Mouse (Mus musculus): ENCODE data around the gene Dpp4. TPM values are rescaled to one million over a fixed set of nuclear protein-coding genes. Genes with fewer than 3 reads are reported as not detected.

Gene Dpp4
- polyA plus RNA-seq, 1 experiment from 2014 or later = 41.8 TPM

DNA sequence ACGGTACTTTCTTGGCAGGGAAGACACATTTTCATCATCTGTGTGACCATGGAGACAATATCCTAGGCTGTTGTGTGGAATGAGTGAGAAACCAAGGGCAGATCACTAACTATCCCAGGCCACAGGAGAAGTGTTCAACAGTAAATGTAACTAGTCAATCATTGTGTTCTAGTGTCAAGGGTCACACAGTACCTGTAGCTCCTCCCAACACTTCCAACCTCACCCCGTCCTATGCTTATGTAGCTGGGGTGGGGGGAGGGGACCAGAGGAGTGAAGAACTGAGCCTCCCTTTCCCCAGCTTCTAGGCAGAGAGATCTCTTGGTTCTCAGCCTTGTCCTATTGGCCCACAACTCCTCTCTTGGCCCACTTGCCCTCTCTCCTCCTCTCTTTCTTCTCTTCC lies 42.0 kb downstream of the Dpp4 start:
- TF ChIP-seq CTCF (IDR thresholded peaks at IDR 0.05) = no peak
- TF ChIP-seq EP300 (IDR thresholded peaks at IDR 0.05) = no peak
- H3K4me3 ChIP-seq (ENCODE audit: low read depth, low read length) = no peak overlapping the region
- ATAC-seq (no peak), DNase-seq (ENCODE audit: low spot score) (no peak)
- no peak overlapping the region for H3K9ac ChIP-seq (replicated peaks; ENCODE audit: low read depth)
- no peaks in the 10 kb centered on the region for H3K27me3 ChIP-seq (replicated peaks; ENCODE audit: insufficient read depth, low read length)
- WGBS = 39% methylated on average over 2 of the region's 2 CpGs
- no peak overlapping the region for H3K4me2 ChIP-seq (replicated peaks; ENCODE audit: low read depth, low read length)
- H3K36me3 ChIP-seq (ENCODE audit: insufficient read depth, low read length) = no peaks in the 10 kb centered on the region
- H3K4me1 ChIP-seq (ENCODE audit: insufficient read depth, low read depth, low read length) = no peaks in the 10 kb centered on the region
- H3K9me3 ChIP-seq (ENCODE audit: low read length) = no peaks in the 10 kb centered on the region
- H3K27ac ChIP-seq (ENCODE audit: low read length) = no peak overlapping the region

DNA sequence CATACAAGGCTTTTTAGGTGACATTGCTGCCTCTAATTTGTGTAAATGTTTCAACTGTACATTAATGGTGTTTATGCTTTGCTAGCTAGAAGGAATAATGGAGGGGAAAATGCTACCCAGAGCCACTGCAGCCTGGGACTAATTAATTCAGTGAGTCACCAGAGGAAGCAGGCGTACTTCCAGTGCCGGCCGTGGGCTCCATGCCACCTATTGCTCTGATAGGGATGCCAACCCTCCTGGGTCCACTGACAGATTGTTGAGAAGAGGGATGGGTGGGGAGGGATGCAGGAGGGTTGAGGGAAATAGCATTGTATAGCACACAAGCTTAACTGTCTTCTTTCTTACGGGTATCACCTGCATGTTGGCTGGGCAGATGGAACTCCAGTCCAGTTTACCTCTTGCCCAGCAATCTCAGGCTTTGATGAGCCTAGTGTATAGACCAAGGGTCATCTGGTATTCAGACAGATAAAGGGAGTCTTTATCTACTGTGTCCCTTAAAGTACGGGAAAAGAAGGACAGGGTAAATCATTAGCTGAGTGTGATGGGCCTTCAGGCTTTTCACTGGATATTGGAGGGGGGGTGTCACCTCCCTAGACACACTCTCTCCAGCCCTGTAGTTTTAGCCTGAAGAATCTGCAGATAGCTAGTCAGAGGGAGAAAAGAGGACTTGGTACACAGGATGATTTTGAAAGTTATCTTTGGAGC lies 43.5 kb downstream of the Dpp4 start:
- no peak overlapping the region for H3K9ac ChIP-seq (replicated peaks; ENCODE audit: low read depth)
- no peaks in the 10 kb centered on the region for H3K4me1 ChIP-seq (ENCODE audit: insufficient read depth, low read depth, low read length)
- no peak for TF ChIP-seq EP300 (IDR thresholded peaks at IDR 0.05)
- no peak for TF ChIP-seq CTCF (IDR thresholded peaks at IDR 0.05)
- no peaks in the 10 kb centered on the region for H3K36me3 ChIP-seq (ENCODE audit: insufficient read depth, low read length)
- no peaks in the 10 kb centered on the region for H3K9me3 ChIP-seq (ENCODE audit: low read length)
- H3K27me3 ChIP-seq (replicated peaks; ENCODE audit: insufficient read depth, low read length) = no peaks in the 10 kb centered on the region
- no peak overlapping the region for H3K27ac ChIP-seq (ENCODE audit: low read length)
- H3K4me3 ChIP-seq (ENCODE audit: low read depth, low read length) = no peak overlapping the region
- ATAC-seq = no peak
- DNase-seq (ENCODE audit: low spot score) = no peak
- H3K4me2 ChIP-seq (replicated peaks; ENCODE audit: low read depth, low read length) = no peak overlapping the region
- 56% methylated on average over 5 of the region's 5 CpGs for WGBS

DNA sequence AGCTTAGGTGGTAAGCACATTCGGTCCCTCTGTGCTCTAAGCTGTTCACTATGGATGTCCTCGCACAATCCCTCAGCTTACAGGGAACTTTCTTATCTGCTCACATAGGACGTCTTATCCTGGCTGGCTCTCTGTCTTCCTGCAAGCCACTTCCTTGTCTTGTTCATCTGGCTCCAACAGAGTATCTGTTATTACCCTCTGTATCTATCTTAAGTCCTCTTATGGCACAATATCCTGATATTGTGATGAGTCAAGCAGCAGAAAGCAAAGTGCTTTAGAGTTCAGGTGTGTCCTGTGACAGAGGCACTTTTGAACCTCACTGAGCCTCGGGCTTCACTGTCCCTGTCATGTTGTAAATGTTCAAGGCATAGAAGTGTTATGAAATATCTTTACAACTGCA lies 48.4 kb downstream of the Dpp4 start:
- no peaks in the 10 kb centered on the region for H3K9me3 ChIP-seq (ENCODE audit: low read length)
- WGBS = 81% methylated on average over 4 of the region's 4 CpGs

DNA sequence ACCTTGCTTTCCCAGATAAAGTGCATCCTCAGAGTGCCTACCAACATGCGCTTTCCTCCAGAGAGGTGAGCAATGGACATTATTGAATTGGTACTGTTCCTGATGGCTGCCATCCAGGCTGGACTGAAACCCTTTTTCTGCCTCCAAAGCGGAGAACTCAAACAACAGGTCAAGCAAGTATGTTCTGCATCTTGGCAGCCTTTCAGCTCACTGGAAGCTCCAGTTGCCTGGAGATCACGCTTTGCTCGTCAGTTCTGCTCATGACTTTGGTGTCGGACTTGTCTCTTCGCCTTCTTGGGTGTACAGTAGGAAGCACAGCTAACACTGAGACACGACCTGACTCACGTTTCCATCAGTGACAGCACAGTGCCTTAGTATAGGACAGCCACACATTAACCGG lies 49.8 kb downstream of the Dpp4 start:
- ATAC-seq (no peak), DNase-seq (ENCODE audit: low spot score) (no peak)
- 71% methylated on average over 9 of the region's 9 CpGs for WGBS
- TF ChIP-seq CTCF (IDR thresholded peaks at IDR 0.05) (no peak), EP300 (IDR thresholded peaks at IDR 0.05) (no peak)
- Histone ChIP-seq H3K27me3 (replicated peaks; ENCODE audit: insufficient read depth, low read length) (no peaks in the 10 kb centered on the region), H3K9ac (replicated peaks; ENCODE audit: low read depth) (no peak overlapping the region), H3K36me3 (ENCODE audit: insufficient read depth, low read length) (no peaks in the 10 kb centered on the region), H3K27ac (ENCODE audit: low read length) (no peak overlapping the region), H3K4me1 (ENCODE audit: insufficient read depth, low read depth, low read length) (no peaks in the 10 kb centered on the region), H3K4me2 (replicated peaks; ENCODE audit: low read depth, low read length) (no peak overlapping the region), H3K9me3 (ENCODE audit: low read length) (no peaks in the 10 kb centered on the region), H3K4me3 (ENCODE audit: low read depth, low read length) (no peak overlapping the region)

More for the DNA sequence above, 48.4 kb downstream of the Dpp4 start:
- H3K4me2 ChIP-seq (replicated peaks; ENCODE audit: low read depth, low read length) = no peak overlapping the region
- no peaks in the 10 kb centered on the region for H3K4me1 ChIP-seq (ENCODE audit: insufficient read depth, low read depth, low read length)
- no peaks in the 10 kb centered on the region for H3K27me3 ChIP-seq (replicated peaks; ENCODE audit: insufficient read depth, low read length)
- no peak for ATAC-seq
- no peak overlapping the region for H3K4me3 ChIP-seq (ENCODE audit: low read depth, low read length)
- no peak for TF ChIP-seq CTCF (IDR thresholded peaks at IDR 0.05)
- no peak for TF ChIP-seq EP300 (IDR thresholded peaks at IDR 0.05)
- H3K36me3 ChIP-seq (ENCODE audit: insufficient read depth, low read length) = no peaks in the 10 kb centered on the region
- H3K27ac ChIP-seq (ENCODE audit: low read length) = no peak overlapping the region
- H3K9ac ChIP-seq (replicated peaks; ENCODE audit: low read depth) = no peak overlapping the region
- no peak for DNase-seq (ENCODE audit: low spot score)

DNA sequence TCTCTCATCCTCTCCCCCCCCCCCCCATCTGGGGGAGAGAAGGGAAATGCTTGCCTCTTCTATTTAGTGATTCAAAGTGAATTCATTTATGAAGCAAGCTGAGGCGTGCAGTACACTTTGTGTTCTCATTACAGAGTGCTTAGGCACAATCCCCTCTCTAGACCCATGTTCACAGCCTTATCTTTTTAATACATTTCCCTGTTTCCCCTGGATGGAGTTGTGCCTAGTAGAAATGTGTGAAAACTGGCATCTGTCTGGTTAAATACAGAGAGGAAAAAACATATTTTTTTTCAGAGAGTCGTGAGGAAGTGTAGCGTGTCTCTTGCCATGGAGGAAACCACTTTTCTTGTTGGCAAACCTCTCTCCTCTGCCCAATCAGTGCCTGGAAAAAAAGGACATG lies 50.5 kb downstream of the Dpp4 start:
- Histone ChIP-seq H3K9ac (replicated peaks; ENCODE audit: low read depth) (no peak overlapping the region), H3K9me3 (ENCODE audit: low read length) (no peaks in the 10 kb centered on the region), H3K4me2 (replicated peaks; ENCODE audit: low read depth, low read length) (no peak overlapping the region), H3K27ac (ENCODE audit: low read length) (no peak overlapping the region), H3K36me3 (ENCODE audit: insufficient read depth, low read length) (no peaks in the 10 kb centered on the region), H3K4me3 (ENCODE audit: low read depth, low read length) (no peak overlapping the region), H3K4me1 (ENCODE audit: insufficient read depth, low read depth, low read length) (no peaks in the 10 kb centered on the region), H3K27me3 (replicated peaks; ENCODE audit: insufficient read depth, low read length) (no peaks in the 10 kb centered on the region)
- TF ChIP-seq EP300 (IDR thresholded peaks at IDR 0.05) (no peak), CTCF (IDR thresholded peaks at IDR 0.05) (no peak)
- DNase-seq (ENCODE audit: low spot score) (no peak), ATAC-seq (no peak)
- WGBS = 58% methylated on average over 3 of the region's 3 CpGs

DNA sequence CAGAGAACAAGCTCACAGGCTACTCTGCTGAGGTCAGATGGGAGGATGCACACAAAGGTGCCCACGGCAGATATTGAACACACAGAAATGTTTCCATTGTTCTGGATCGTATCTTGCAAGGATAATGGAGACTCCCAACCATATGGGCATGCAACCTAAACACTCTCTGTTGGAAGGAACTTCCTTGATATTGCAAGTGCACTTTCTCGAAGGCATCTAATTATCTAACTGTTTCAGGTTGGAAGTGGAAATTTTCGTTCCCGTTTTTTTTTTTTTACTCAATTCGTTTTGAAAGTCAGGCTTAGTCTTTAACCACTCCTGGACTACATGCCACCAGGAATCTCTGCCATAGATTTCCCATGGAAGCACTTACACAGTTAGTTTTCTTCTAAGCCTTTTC lies 51.2 kb downstream of the Dpp4 start:
- WGBS = 81% methylated on average over 6 of the region's 6 CpGs
- Histone ChIP-seq H3K27me3 (replicated peaks; ENCODE audit: insufficient read depth, low read length) (no peaks in the 10 kb centered on the region), H3K9ac (replicated peaks; ENCODE audit: low read depth) (no peak overlapping the region), H3K9me3 (ENCODE audit: low read length) (no peaks in the 10 kb centered on the region), H3K27ac (ENCODE audit: low read length) (no peak overlapping the region), H3K4me3 (ENCODE audit: low read depth, low read length) (no peak overlapping the region), H3K36me3 (ENCODE audit: insufficient read depth, low read length) (no peaks in the 10 kb centered on the region), H3K4me2 (replicated peaks; ENCODE audit: low read depth, low read length) (no peak overlapping the region), H3K4me1 (ENCODE audit: insufficient read depth, low read depth, low read length) (no peaks in the 10 kb centered on the region)
- ATAC-seq (no peak), DNase-seq (ENCODE audit: low spot score) (no peak)
- TF ChIP-seq EP300 (IDR thresholded peaks at IDR 0.05) (no peak), CTCF (IDR thresholded peaks at IDR 0.05) (no peak)

DNA sequence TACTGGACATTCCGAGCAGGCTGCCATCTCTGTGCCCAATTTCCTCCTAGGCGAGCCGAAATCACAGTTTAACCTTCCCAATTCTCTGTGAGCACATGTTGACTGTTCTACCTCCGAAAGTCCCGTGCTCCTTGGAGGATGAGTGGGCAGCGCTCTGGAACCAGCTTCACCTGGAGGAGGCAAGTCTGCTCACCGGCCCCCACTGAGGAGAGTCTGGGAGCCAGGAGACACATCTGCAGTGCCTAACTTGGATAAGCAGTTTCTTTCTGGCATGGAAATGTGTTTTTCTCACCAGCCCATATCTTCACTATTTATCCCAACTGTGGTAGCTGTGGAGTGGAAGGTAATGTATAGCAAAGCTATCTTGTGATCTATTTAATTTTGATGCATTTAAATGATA lies 54.8 kb downstream of the Dpp4 start:
- Histone ChIP-seq H3K4me2 (replicated peaks; ENCODE audit: low read depth, low read length) (no peak overlapping the region), H3K9ac (replicated peaks; ENCODE audit: low read depth) (no peak overlapping the region), H3K36me3 (ENCODE audit: insufficient read depth, low read length) (no peaks in the 10 kb centered on the region), H3K27me3 (replicated peaks; ENCODE audit: insufficient read depth, low read length) (no peaks in the 10 kb centered on the region), H3K4me1 (ENCODE audit: insufficient read depth, low read depth, low read length) (no peaks in the 10 kb centered on the region), H3K9me3 (ENCODE audit: low read length) (no peaks in the 10 kb centered on the region), H3K4me3 (ENCODE audit: low read depth, low read length) (no peak overlapping the region), H3K27ac (ENCODE audit: low read length) (no peak overlapping the region)
- no peak for DNase-seq (ENCODE audit: low spot score)
- no peak for ATAC-seq
- TF ChIP-seq EP300 (IDR thresholded peaks at IDR 0.05) = no peak
- 86% methylated on average over 7 of the region's 7 CpGs for WGBS
